Mouse (Mus musculus): Measurements from ENCODE around the gene Mip. TPM values are rescaled to one million over a fixed set of nuclear protein-coding genes. Genes with fewer than 3 reads are reported as not detected.

The Mip gene
- polyA plus RNA-seq, 1 experiment from 2014 or later = 0.17 TPM

- H3K4me1 ChIP-seq (ENCODE audit: control insufficient read depth, insufficient read depth, low read length) = no peaks in the 10 kb centered on the region
- no peak for ATAC-seq (ENCODE audit: low FRiP score, low TSS enrichment)
- 60% methylated on average over 6 of the region's 6 CpGs for WGBS
- H3K4me2 ChIP-seq (ENCODE audit: low read length) = no peak overlapping the region
- no peak overlapping the region for H3K4me3 ChIP-seq (replicated peaks; ENCODE audit: low read depth, low read length)
- no peaks in the 10 kb centered on the region for H3K27me3 ChIP-seq (ENCODE audit: control insufficient read depth, insufficient read depth, low read length)
- peaks cover 56% of the 10 kb centered on the region for H3K36me3 ChIP-seq (ENCODE audit: control insufficient read depth, insufficient read depth, low read length)
- no peak overlapping the region for H3K9ac ChIP-seq (replicated peaks; ENCODE audit: low read length)
- H3K9me3 ChIP-seq (ENCODE audit: control insufficient read depth, low read length) = no peaks in the 10 kb centered on the region
- no peak overlapping the region for H3K27ac ChIP-seq (replicated peaks; ENCODE audit: low read depth, low read length)
- DNase-seq = no peak
These were observed 52.5 kb downstream of the Mip start for GRCm38 (mm10) chr10:128278158-128278557.

DNA sequence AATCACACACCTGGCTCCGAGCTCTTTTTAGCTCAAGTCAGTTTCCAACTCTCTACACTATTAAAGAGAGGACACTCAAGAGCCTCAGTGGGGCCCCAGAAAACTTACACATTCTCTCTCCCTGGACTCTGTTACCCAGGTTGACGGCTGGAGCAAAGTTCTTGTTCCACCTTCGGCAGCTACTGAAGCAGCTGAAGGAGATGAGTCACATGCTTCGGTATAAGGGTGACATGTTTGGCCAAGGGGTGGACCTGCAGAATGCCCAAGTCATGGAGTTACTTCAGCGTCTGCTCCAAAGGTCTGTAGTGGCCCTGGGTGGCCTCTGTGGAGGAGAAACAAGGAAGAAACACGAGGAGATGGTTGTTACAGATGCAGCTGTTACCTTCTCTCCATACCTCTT is 55.3 kb downstream of the Mip start:
- 84% methylated on average over 6 of the region's 6 CpGs for WGBS
- peaks cover 72% of the 10 kb centered on the region for H3K36me3 ChIP-seq (ENCODE audit: control insufficient read depth, insufficient read depth, low read length)
- no peak overlapping the region for H3K4me3 ChIP-seq (replicated peaks; ENCODE audit: low read depth, low read length)
- H3K4me2 ChIP-seq (ENCODE audit: low read length) = no peak overlapping the region
- H3K9ac ChIP-seq (replicated peaks; ENCODE audit: low read length) = no peak overlapping the region
- ATAC-seq (ENCODE audit: low FRiP score, low TSS enrichment) (no peak), DNase-seq (no peak)
- no peaks in the 10 kb centered on the region for H3K27me3 ChIP-seq (ENCODE audit: control insufficient read depth, insufficient read depth, low read length)
- H3K27ac ChIP-seq (replicated peaks; ENCODE audit: low read depth, low read length) = no peak overlapping the region
- H3K4me1 ChIP-seq (ENCODE audit: control insufficient read depth, insufficient read depth, low read length) = no peaks in the 10 kb centered on the region
- H3K9me3 ChIP-seq (ENCODE audit: control insufficient read depth, low read length) = no peaks in the 10 kb centered on the region

Other genes starting within 250 kb of the Mip start
- not detected in 2 replicates for gene Hsd17b6, start 218.2 kb upstream of the Mip start, polyA plus RNA-seq (2014; fragmentation: Nextera tagmentation; extraction: Ambion mirVana)
- gene Prim1, start 210.7 kb upstream of the Mip start, polyA plus RNA-seq (2014; fragmentation: Nextera tagmentation; extraction: Ambion mirVana) = 41.1 and 42.7 TPM in 2 replicates
- gene Naca, start 190.3 kb upstream of the Mip start, polyA plus RNA-seq (2014; fragmentation: Nextera tagmentation; extraction: Ambion mirVana) = 627 and 634 TPM in 2 replicates
- 413 and 443 TPM in 2 replicates for gene Ptges3, start 166.9 kb upstream of the Mip start, polyA plus RNA-seq (2014; fragmentation: Nextera tagmentation; extraction: Ambion mirVana)
- gene Atp5b, start 142.6 kb upstream of the Mip start, polyA plus RNA-seq (2014; fragmentation: Nextera tagmentation; extraction: Ambion mirVana) = 1,898 and 2,035 TPM in 2 replicates
- gene Baz2a, start 134.3 kb upstream of the Mip start, polyA plus RNA-seq (2014; fragmentation: Nextera tagmentation; extraction: Ambion mirVana) = 14.8 and 19.4 TPM in 2 replicates
- gene Rbms2, start 45.5 kb upstream of the Mip start, polyA plus RNA-seq (2014; fragmentation: Nextera tagmentation; extraction: Ambion mirVana) = 5.0 and 7.1 TPM in 2 replicates
- 0.70 and 1.3 TPM in 2 replicates for gene Gls2, start 31.4 kb upstream of the Mip start, polyA plus RNA-seq (2014; fragmentation: Nextera tagmentation; extraction: Ambion mirVana)
- gene Spryd4, start 14.0 kb upstream of the Mip start, polyA plus RNA-seq (2014; fragmentation: Nextera tagmentation; extraction: Ambion mirVana) = 15.1 and 16.8 TPM in 2 replicates
- gene Timeless, start 6.2 kb downstream of the Mip start, polyA plus RNA-seq (2014; fragmentation: Nextera tagmentation; extraction: Ambion mirVana) = 13.5 and 19.5 TPM in 2 replicates
- gene Apon, start 28.3 kb downstream of the Mip start, polyA plus RNA-seq (2014; fragmentation: Nextera tagmentation; extraction: Ambion mirVana) = not detected in 2 replicates
- not detected in 2 replicates for gene Apof, start 42.8 kb downstream of the Mip start, polyA plus RNA-seq (2014; fragmentation: Nextera tagmentation; extraction: Ambion mirVana)
- 12.2 and 23.0 TPM in 2 replicates for gene Stat2, start 44.7 kb downstream of the Mip start, polyA plus RNA-seq (2014; fragmentation: Nextera tagmentation; extraction: Ambion mirVana)
- gene Il23a, start 72.9 kb downstream of the Mip start, polyA plus RNA-seq (2014; fragmentation: Nextera tagmentation; extraction: Ambion mirVana) = 0.22 TPM in 1 of 2 replicates, not detected in the other
- 18.5 and 23.0 TPM in 2 replicates for gene Pan2, start 77.5 kb downstream of the Mip start, polyA plus RNA-seq (2014; fragmentation: Nextera tagmentation; extraction: Ambion mirVana)
- gene Cnpy2, start 96.6 kb downstream of the Mip start, polyA plus RNA-seq (2014; fragmentation: Nextera tagmentation; extraction: Ambion mirVana) = 193 and 194 TPM in 2 replicates
- 221 and 247 TPM in 2 replicates for gene Cs, start 111.9 kb downstream of the Mip start, polyA plus RNA-seq (2014; fragmentation: Nextera tagmentation; extraction: Ambion mirVana)
- 50.5 and 53.0 TPM in 2 replicates for gene Coq10a, start 143.2 kb downstream of the Mip start, polyA plus RNA-seq (2014; fragmentation: Nextera tagmentation; extraction: Ambion mirVana)
- 13.3 and 14.1 TPM in 2 replicates for gene Ankrd52, start 151.3 kb downstream of the Mip start, polyA plus RNA-seq (2014; fragmentation: Nextera tagmentation; extraction: Ambion mirVana)
- not detected in 2 replicates for gene Slc39a5, start 175.4 kb downstream of the Mip start, polyA plus RNA-seq (2014; fragmentation: Nextera tagmentation; extraction: Ambion mirVana)
- gene Nabp2, start 185.7 kb downstream of the Mip start, polyA plus RNA-seq (2014; fragmentation: Nextera tagmentation; extraction: Ambion mirVana) = 142 and 144 TPM in 2 replicates
- gene Rnf41, start 185.8 kb downstream of the Mip start, polyA plus RNA-seq (2014; fragmentation: Nextera tagmentation; extraction: Ambion mirVana) = 80.3 and 96.2 TPM in 2 replicates
- gene Smarcc2, start 233.4 kb downstream of the Mip start, polyA plus RNA-seq (2014; fragmentation: Nextera tagmentation; extraction: Ambion mirVana) = 172 and 229 TPM in 2 replicates

All from midbrain, embryonic 14.5 days (tissue).